19 mouse cellular contexts compared by ENCODE assay signal in the genomic region with DNA sequence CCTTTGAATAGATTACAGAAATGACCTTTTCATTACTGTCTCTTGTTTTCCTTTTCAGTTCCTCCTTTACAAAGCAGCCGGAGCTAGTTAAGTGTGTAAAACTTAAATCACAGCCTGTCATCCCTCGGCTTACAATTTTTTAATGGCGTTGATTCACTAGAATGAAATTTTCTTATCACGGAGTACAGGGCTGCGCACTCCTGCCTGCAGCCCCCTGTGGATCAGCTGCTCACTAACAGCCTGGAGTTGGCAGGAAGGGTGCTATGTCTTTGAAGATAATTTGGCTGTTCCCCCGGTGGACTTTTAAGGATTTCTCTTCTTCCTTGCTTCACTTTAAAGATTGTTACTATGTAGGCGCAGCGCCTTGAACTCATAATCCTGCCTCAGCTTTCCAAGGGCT. TPM values are rescaled to one million over a fixed set of nuclear protein-coding genes. Genes with fewer than 3 reads are reported as not detected.
"Had no signal": no experiment of that assay in that cellular context is flagged by ENCODE, and none has a peak within 500 bp of the region (broad histone marks: within the 10 kb centered on the region; RNA-seq: fewer than 3 reads in every experiment).

No protein-coding gene starts in this region.

- ATAC-seq: liver, postnatal 0 days; lung, postnatal 0 days; midbrain, embryonic 13.5 days had no signal

- H3K4me2 ChIP-seq: lung, embryonic 15.5 days; midbrain, embryonic 11.5 days; midbrain, embryonic 13.5 days; neural tube, embryonic 12.5 days; stomach, embryonic 15.5 days had no signal

- H3K9ac ChIP-seq: liver, postnatal 0 days; lung, embryonic 15.5 days; midbrain, embryonic 13.5 days; neural tube, embryonic 12.5 days; stomach, embryonic 15.5 days had no signal

- H3K27me3 ChIP-seq: lung, embryonic 15.5 days; midbrain, embryonic 13.5 days; neural tube, embryonic 12.5 days; stomach, embryonic 15.5 days had no signal

- H3K27ac ChIP-seq: lung, embryonic 15.5 days; macrophage; midbrain, embryonic 13.5 days; neural tube, embryonic 12.5 days; stomach, embryonic 15.5 days; stomach, postnatal 0 days had no signal

- H3K4me3 ChIP-seq: lung, embryonic 15.5 days; megakaryocyte, embryonic 14.5 days; midbrain, embryonic 13.5 days; neural tube, embryonic 12.5 days; stomach, embryonic 15.5 days had no signal

- H3K4me1 ChIP-seq: lung, embryonic 15.5 days; midbrain, embryonic 13.5 days; neural tube, embryonic 12.5 days; stomach, embryonic 15.5 days had no signal

- H3K9me3 ChIP-seq: lung, embryonic 15.5 days; megakaryocyte, embryonic 14.5 days; midbrain, embryonic 13.5 days; neural tube, embryonic 12.5 days; stomach, embryonic 15.5 days had no signal

- DNase-seq: liver, postnatal 0 days; lung, adult 2 months; lung, postnatal 14 days; lung, postnatal 36 days; right cerebral cortex, postnatal 14 days; thymus, adult 2 months; thymus, postnatal 25 days; thymus, postnatal 4 days had no signal

- H3K36me3 ChIP-seq: lung, embryonic 15.5 days; midbrain, embryonic 13.5 days; neural tube, embryonic 12.5 days; stomach, embryonic 15.5 days had no signal

RNA-seq across cellular contexts. Expression of a gene that starts 36.6 kb away (rescaled TPM):
- total RNA-seq: megakaryocyte progenitor cell, adult 5-6 weeks; monocyte, adult 5-6 weeks had no signal
- polyA plus RNA-seq: macrophage had no signal
